ENCODE assay signal across 15 mouse cellular contexts in the genomic region with DNA sequence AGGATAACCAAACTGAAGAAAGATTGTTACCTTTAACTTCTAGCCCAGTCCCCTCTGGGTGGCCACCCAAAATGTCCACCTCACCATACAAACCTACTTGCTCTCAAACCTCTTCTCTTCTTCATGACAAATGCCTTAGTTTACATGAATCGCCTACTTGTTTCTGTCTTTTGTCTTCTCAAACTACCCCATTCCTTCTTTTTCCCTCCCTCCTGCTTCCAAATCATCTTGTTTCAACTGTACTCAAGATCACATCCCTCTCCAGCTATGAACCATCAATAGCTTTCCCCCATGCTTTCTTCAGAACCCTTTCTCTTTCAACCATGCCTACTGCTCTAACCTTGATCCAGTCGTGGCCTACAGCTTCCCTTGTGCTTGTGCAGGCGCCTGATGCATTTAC.
"Had no signal": no experiment of that assay in that cellular context is flagged by ENCODE, and none has a peak within 500 bp of the region (broad histone marks: within the 10 kb centered on the region; RNA-seq: fewer than 3 reads in every experiment).

No protein-coding gene starts in this region.

- ATAC-seq: hindbrain, embryonic 16.5 days; inflammation-experienced regulatory T-cells, adult 6 months; intestine, embryonic 15.5 days; intestine, postnatal 0 days had no signal

- DNase-seq: gastrocnemius, postnatal 14 days; gastrocnemius, postnatal 36 days; heart, adult 2 months; heart, postnatal 14 days; heart, postnatal 4 days; kidney, adult 18-20 months; kidney, adult 8-10 months; kidney, postnatal 10 days; kidney, postnatal 25 days; kidney, postnatal 4 days; liver had no signal
